Mouse (Mus musculus) retina, embryonic 14.5 days (tissue): Measurements from ENCODE around the gene Tsc2.
A peak's percentile ranks its signal among the peaks of the same experiment; 100 is the strongest.

ENCODE experiments used
- DNase-seq: peaks from one replicate; pipeline ENCODE4 v3.0.0-alpha.2; 2015; ENCODE audit warnings: low spot score

Gene Tsc2

DNA sequence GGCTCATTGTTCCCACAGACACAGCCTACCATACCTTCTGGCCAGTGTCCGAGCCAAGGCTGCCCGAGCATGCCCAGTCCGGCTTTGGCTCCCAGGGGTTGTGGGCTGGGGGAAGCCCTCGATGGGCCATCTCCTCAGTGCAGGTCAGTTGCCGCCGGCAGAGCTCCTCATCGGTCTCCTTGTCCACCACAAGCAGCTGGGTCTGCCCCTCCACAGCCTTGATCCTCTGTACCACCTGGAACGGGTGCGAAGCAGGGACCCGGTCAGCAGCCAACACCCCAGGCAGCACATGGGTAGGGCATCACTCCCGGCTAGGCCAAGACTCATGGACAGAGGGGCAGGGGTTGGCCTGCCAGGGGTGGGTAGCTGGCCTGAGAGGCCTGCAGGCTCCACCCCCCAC is 15.1 kb upstream of the Tsc2 start:
- DNase-seq, result no peak

DNA sequence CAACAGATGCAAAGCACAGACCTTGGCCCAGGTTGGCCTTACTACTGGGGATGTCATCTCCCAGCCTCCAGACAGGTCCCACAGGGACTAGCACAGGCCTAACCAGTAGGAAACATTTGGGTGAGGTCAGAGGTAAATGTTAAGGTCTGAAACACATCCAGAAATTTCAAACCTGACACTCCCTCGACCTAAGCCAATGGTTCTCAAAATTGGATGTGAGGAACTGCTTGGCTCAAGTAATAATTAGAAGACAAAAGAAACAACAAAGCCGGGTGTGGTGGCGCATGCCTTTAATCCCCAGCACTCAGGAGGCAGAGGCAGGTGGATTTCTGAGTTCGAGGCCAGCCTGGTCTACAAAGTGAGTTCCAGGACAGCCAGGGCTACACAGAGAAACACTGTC is 14.0 kb upstream of the Tsc2 start:
- DNase-seq, result no peak

DNA sequence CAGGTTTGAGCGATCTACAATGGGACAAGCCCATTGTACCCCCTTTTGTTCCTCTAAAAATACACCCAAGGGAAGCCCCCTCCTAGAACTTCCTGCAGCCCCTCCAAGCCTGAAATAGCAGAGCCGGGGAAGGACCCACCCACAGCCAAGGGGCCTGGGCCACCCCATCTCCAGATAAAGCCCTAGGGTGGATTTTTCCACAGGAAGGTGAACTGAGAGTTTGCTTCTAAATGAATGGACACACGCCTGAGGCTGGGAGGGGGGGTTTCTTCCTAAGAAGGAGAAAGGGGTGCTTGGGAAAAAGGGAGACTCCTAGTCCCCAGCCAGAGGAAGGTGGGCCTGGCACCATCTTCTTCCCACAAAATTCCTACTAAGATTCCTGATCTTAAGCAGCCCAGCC is 13.5 kb upstream of the Tsc2 start:
- DNase-seq, result no peak

DNA sequence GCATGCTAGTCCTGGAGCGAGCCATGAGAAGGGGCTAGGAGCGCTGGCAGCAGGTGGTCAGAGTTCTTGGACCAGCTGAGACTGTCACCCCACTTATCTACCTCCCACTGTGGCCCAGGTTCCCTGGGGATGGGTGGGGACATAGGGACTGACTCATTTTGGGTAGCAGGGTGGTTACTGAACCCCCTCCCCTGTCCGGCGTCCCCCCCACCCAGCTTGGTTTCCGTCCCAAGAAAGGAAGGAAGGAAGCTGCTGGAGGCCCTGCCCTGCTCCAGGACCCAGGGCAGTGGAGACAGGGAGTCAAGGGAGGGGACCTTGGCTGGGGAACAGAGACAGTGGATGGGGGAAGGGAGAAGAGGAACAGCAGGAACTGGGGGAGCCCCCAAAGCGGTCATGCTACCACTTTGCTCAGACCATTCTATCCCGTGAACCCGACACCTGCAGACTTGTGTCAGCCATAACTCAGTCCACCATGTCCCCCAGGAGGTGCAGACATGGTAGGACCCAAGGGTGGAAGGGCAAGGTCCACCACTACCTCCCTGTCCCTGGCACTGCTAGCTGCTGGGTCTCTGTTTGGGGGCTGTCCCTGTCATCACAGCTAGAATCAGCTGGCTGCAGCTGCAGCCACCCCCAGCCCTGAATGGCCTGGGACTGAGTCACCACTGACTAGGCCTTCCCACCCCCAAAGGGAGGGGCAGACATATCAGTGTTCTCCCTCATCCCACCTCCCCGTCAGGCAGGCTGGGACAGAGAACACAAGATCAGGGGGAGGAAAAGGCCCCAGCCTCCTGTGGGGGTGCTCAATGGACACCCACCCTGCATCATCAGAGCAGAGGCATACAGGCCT is 12.7 kb upstream of the Tsc2 start:
- DNase-seq, result no peak

DNA sequence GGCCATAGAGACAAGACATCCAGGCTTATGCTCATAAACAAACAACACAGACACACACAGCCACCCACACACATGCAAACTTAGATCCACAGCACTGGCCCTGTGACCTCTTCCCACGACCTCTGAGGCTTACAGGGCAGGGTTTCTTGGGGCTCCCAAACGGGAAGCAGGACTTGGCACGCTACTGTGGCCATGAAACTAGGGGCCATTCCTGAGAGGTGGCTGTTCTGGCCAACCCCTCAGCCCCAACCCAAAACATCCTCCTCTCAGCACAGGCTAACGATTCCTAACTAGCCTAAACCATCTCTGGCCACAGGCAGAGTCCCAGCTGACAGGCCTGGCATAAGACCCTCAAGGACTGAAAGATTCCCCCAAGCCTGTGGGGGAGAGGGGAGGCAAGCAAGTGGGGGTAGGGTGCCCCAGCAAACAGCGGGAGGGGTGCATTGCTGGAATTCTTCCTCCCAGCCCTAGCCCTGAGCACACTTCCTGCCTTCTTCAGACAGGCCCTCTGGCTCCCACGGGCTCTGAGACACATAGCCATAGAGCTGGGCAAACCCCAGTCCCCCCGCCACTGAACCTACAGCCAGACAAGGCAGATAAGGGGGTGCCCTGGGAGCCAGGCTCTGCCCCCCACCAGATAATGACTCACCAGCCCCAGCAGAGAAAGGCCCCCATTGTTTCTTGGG is 11.7 kb upstream of the Tsc2 start:
- no peak for DNase-seq

DNA sequence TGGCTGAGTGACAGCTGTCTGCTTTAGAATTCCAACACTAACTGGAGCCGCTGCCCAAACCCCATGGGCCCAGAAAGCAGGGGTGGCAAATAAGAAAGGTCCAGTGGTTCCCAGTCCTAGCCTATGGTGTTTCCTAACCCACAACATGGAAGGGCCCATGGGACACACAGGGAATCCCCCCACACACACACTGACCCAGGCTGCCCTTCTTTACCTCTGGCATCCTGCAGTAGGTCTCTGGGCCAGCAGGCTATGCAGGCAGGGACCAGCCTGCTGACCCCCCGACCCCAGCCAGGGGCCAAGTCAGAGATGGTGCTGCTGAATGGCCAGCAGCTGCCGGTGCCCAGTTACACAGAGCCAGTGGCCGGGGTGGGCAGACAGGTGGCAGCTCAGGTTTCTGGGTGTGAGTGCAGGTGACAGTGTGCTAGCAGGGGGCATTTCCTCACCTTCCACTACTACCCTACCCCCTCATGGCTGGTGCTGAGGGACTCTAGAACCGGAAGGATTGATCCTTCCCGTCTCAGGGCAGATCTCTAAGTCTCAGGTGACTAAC is 10.4 kb upstream of the Tsc2 start:
- no peak for DNase-seq

DNA sequence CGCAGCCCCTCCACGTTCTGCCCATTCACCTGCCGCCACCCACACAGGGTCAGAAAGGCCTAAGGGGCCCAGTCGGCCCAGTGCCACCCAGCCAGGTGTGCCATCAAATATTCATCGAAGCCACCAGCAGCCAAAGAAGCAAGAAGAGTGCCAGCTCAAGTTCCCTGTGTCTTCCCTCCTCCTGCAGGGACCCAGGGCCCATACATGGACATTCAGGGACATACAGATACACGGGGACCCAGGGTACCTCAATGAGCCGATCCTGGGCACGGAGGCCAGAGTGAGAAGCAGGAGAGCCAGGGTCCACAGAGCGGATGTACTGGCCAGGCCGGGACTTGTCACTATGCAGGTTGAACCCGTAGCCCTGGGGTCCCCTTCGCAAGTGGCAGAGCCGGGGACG is 9.5 kb upstream of the Tsc2 start:
- DNase-seq, result no peak

DNA sequence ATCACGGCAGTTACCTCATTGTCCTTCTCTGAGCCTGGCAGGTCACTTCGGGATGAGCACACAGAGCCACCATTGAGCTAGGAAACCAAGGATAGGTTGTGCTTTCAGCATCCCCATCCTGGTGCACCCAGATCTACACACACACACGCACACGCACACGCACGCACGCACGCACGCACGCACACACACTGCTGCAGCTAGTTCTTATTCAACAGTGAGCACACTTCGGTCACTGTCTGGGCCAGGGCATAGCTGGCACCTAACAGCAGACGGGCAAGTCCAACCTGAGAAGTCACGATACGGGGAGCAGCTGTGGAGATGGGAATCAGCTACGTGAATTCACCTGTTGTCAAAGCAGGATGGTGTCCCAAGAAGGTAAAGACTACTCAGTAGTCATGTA is 8.2 kb upstream of the Tsc2 start:
- no peak for DNase-seq

DNA sequence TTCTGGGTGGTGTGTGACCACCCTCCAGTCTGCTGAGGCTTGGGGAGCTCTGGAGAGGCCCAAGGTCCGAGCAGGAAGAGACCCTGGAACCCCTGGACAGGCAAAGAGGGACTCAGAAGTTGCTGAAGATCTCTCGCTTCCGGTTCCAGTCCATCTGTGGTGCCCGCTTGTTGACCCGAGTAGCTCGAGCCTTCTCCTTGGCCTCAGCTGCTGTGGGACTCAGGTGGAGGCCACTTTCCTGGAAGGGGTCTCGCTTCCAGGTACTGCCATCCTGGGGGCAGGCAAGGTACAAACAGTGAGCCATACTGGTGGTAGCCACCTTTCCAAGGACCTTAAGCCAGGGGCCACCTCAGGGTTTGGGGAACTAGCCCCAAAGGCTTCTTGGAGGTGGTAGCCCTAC is 7.7 kb upstream of the Tsc2 start:
- no peak for DNase-seq

DNA sequence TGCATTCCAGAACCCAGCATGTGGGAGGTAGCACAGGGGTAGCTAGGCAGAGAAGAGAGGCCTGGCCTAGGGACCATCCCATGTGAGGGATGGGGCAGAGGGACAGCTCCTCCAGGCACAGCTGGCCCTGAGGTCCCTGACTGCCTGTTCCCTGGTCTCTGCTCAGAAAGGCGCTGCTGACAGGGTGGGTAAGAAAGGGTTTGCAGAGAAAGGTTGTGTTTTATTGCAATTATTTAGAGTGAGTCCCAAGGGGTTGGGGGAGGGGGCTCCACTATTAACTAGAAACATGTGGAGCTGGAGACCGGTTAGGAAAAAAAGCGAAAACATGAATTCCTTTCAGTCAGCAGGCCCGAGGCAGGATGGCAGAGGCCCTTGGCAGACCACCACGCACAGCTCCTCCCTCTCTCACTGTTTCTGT is 7.2 kb upstream of the Tsc2 start:
- no peak for DNase-seq

DNA sequence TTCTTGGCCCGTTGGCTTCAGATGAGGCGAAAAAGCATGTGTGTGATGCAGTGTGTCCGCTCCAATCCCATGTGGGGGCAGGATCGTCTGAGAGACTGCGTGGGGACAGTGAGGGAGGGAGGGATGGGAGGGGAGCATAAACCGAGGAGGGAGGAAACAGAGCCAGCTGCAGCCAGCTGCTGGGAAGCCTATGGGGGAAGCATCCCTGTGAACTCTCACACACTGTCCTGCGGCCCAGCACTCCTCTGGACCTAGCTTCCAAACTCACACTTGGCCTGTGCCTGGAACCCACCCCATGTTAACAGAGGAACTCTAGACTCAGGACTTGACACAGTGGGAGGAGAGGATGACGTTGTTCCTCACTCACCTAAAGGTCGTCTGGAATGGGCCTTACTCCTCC is 6.4 kb upstream of the Tsc2 start:
- no peak for DNase-seq

DNA sequence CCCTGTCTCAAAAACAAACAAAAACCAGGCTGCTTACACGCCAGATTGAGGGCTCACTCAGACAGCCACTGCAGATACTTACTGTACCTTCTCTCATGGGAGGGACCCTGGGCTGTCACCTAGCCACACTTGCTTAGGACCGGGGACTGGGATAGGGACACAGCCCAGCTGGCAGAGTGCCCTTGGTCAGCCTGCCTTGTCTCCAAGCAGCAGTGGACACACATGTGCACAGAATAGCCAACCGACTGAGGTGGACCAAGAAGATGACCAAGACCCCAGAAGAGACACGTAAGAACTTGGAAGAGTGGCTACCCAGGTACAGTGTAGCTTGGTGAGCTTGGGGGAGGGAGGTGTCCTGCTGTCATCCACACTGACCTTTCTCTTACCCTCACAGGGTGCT is 5.8 kb upstream of the Tsc2 start:
- DNase-seq, result no peak

DNA sequence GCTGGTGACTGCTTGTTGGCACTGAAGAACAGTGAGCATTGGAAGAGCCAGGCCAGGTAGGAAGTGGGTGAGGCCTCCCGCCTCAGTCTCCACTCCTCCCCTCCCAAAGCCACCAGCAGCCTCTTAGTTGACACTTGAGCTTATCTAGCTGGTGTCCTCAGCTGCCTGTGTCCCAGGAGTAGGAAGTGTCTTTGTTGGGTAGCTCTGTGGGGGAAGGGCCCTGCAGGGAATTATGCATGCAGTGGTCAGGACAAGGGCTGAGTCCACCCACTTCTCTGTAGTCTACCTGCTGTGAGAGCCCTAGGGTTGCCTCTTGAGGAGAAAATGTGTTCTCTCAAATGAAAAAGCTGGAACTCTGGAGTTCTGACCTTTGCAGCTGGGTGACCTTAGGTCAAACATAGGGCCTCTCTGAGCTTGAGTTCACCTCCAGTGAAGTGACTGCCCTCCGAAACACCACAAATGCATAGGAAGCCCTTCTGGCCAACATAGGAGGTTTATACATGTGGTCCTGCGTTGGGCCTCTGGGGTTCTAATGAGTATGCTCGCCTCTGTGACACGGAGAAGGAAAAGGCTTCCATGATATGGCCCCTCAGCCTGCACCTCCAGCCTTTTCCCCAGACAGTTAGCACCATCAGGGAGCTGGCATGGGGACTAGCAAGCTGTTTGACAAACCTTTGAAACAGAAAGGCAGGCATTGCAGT is 4.5 kb upstream of the Tsc2 start:
- no peak for DNase-seq

DNA sequence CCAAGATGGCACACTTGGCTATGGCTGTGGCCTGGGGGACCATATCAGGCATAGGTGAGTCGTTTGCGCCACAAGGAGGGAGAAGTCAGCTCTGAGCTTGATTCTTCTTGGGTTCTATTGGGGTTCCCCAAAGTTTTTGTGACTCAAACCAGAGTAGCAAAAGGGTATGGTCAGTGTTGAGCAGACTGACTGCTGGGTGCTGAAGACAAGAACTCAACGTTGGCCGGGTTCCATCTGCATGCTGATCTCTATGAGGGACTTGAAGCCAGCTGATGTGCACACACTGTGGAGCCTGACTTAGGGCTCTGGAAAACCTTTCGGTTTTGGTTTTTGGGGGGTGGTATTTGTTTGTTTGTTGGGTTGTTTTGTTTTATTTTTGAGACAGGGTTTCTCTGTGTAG is 3.3 kb upstream of the Tsc2 start:
- DNase-seq, result no peak

DNA sequence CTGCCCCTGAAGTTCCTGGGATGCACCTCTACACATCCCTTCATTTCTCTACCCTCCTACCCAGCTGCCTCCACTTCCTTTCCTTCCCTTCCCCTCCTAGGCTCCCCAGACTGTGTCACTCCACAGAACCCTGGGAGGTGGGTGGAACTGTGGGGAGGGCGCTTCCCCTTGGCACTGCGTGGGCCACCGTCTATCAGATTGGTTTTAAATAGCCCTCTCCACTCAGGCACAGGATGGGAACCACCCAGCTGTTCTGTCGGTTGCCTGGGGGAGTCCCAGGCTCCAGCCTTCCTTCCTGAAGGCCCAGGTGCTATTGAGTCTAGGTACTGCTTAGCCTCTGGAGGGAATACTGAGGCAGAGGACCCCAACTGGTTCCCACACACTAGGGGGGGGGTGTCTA is 2.6 kb upstream of the Tsc2 start:
- no peak for DNase-seq

DNA sequence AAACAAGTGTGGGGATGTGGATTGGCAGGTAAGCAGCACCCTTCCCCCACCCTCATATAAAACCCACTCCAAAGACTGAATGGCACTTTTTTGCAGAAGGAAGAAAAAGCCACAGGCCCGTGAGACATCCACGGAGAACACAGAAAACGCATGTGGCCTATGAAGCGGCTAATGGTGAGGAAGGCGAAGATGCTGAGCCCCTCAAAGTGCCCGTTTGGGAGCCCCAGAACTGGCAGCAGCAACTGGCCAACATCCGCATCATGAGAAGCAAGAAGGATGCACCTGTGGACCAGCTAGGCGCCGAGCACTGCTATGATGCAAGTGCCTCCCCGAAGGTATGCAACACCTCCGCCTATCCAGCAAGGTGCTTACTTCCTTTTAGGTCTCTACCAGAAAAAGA is 1.4 kb upstream of the Tsc2 start:
- DNase-seq, result no peak

DNA sequence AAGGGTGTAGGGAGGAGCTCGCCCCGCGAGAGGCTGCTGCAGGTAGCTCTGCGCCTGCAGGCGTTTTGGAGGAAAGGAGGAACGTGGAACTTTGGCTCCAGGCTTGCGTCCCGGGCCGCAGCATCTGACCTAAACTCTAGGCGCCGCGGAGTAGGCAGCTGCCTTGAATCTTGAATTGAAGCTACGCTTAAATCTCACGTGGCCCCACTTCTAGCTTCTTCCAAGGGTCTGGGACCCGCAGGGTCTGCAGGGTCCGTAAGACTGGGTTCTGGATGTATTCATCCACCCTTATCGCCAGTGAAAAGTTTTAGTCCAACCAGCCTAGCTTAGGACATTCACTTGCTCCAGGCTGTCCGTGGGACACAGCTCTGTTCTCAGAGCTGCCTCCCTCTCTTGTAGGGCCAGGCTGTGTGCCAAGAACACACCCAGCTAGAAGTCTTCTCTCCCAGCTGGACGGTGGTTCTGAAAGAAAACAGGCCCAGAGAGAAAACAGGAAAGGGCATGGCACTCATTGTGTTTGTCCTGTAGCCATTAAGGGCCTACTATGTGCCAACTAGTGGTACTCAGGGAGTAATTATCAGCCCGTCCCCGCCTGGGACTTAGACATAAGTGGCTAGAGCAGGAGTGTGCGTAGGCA is 501 bp upstream of the Tsc2 start:
- no peak for DNase-seq

DNA sequence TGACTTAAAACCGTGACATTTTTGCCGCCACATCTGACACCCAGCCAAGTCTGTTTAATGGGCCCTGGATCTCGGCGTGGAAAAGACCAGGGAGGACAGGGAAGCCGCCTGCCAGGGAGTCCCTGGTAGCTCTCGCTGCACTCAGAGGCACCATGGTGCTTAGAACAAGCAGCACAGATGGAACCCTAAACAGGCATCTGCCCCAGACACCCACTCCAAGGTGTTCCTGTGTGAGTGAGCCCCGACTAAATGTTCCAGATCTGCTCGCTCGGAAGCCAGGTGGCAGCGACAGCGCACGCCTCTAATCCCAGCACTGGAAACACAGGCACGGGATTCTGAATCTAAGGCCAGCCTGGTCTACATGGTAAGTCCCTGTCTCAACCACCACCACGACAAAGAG is 2.4 kb downstream of the Tsc2 start:
- no peak for DNase-seq

DNA sequence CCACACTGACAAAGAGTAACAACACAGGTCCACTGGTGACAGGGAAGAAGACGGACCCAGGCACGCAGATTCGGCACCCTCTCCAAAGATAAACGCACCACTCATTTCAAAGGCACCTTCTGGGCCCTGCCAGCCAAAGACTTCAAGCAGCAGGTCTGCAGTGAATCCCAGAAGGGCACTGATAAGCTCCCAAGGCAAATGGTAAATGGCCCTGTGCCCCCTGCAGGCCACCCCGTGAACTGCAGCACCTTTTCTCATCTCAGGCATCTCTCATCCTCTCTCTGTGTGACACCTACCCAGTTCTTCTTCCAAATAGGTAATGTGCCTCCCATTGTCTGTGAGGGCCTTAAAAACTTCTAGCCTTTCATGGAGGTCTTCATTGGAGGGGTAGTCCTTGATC is 3.8 kb downstream of the Tsc2 start:
- peak; percentile 90 for DNase-seq

DNA sequence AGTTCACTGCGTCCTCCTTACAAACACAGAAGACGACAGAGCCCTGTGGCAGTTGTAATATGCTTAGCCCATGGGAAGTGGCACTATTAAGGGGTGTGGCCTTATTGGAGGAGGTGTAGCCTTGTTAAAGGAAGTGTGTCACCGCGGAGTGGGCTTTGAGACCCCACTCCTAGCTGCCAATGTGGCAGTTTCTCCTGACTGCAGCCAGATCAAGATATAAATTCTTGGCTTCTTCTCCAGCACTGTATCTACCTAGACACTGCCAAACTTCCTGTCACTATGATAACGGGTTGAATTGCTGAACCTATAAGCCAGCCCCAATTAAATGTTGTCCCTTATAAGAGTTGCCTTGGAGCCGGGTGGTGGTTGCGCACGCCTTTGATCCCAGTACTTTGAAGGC is 7.0 kb downstream of the Tsc2 start:
- no peak for DNase-seq

DNA sequence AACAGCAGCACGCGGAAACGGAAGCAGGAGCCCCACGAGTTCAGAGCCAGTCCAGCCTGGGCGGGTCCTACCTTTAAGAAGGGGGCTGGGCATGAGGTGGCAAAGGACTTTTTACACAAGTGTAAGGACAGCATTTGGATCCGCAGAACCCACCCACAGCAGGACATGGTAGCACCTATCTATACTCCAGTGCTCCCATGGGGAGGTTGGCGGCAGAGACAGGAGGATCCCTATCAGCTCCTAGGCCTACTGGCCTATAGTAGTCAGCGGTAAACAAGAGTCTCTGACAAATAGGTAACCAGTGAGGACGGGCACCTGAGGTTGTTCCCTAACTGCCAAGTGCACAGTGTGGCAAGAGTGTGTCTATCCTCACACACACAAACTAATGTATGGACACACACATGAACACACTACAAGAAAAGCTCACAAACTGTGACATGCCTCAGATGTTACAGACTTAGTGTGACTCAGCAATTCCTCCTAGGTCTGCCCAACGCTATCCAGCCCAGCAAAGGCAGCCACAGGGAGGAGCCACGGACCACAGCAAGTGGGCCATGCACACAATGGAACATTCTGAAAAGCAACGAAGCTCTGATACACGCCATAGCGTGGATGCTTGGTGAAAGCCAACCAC is 14.8 kb downstream of the Tsc2 start:
- DNase-seq, result no peak

DNA sequence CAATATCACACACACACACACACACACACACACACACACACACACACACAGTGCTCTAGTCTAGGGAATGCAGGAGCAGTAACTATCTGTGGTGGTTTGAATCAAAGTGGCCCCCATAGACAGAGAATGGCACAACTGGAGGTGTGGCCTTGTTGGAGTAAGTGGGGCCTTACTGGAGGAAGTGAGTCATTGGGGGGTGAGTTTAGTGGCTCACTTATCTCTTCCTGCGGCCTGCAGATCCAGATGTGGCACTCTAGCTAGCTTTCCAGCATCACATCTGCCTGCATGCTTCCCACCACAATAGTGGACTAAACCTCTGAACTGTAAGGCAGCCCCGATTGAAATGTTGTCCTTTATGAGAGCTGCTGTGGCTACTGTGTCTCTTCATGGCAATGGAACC is 21.7 kb downstream of the Tsc2 start:
- DNase-seq, result no peak
